Mouse (Mus musculus) adrenal gland (tissue): ENCODE data around the gene Dll3.

Source experiments
- intact Hi-C: fragments of 180-260 bp; cut with DNase I; formaldehyde crosslinking; loops from one replicate; pipeline ENCODE4 v1.15.1; 2025
- long read RNA-seq, 2 experiments: library from polyadenylated mRNA; unstranded; transcript quantifications; one replicate each; pipeline ENCODE4 v2.0.0; 2020; ENCODE audit warnings: borderline replicate concordance in 1 of 2; ENCODE audit not compliant: insufficient replicate concordance in 1 of 2

The Dll3 gene
- long read RNA-seq, experiment 1 = 0 reads
- long read RNA-seq, experiment 2, partial matches to known transcripts = 0 of 1 reads
- long read RNA-seq, experiment 2, other reads (novel, unspliced or antisense) = 0 of 1 reads

- intact Hi-C loops = loop anchor here (5.0 kb wide), 1 partner anchor 90 kb away; no protein-coding TSS in a partner anchor
Observed at GRCm38 (mm10) chr7:28301616-28302433, at the start of gene Dll3. TSS of gene Dll3 (minus strand) at chr7:28302238.

GRCm38 (mm10) chr7:28351676-28352191 lies 49.7 kb upstream of the Dll3 start:
- intact Hi-C loops = no loop called here

GRCm38 (mm10) chr7:28350155-28350883 lies 48.3 kb upstream of the Dll3 start, which contains the start of gene Rps16:
TSS of gene Rps16 (plus strand) at chr7:28350652.
- intact Hi-C loops = no loop called here

- intact Hi-C loops = no loop called here
Observed at GRCm38 (mm10) chr7:28348601-28349000, 46.6 kb upstream of the Dll3 start.

GRCm38 (mm10) chr7:28347746-28348145 lies 45.7 kb upstream of the Dll3 start:
- intact Hi-C loops = no loop called here

GRCm38 (mm10) chr7:28344637-28345036 lies 42.6 kb upstream of the Dll3 start:
- intact Hi-C loops = no loop called here

- intact Hi-C loops = no loop called here
Observed at GRCm38 (mm10) chr7:28341381-28341780, 39.3 kb upstream of the Dll3 start.

- intact Hi-C loops = no loop called here
Observed at GRCm38 (mm10) chr7:28339213-28339917, 37.3 kb upstream of the Dll3 start.

GRCm38 (mm10) chr7:28338108-28338998 lies 36.3 kb upstream of the Dll3 start, which contains the start of gene Supt5:
TSS of gene Supt5 (minus strand) at chr7:28338746.
- intact Hi-C loops = no loop called here

GRCm38 (mm10) chr7:28335471-28335870 lies 33.4 kb upstream of the Dll3 start:
- intact Hi-C loops = no loop called here

- intact Hi-C loops = no loop called here
Observed at GRCm38 (mm10) chr7:28334534-28334933, 32.5 kb upstream of the Dll3 start.

GRCm38 (mm10) chr7:28328260-28328659 lies 26.2 kb upstream of the Dll3 start:
- intact Hi-C loops = no loop called here

- intact Hi-C loops = no loop called here
Observed at GRCm38 (mm10) chr7:28326457-28326856, 24.4 kb upstream of the Dll3 start.

- intact Hi-C loops = no loop called here
Observed at GRCm38 (mm10) chr7:28325293-28325692, 23.3 kb upstream of the Dll3 start.

GRCm38 (mm10) chr7:28321974-28322720 lies 20.1 kb upstream of the Dll3 start:
- intact Hi-C loops = no loop called here

GRCm38 (mm10) chr7:28318714-28319113 lies 16.7 kb upstream of the Dll3 start:
- intact Hi-C loops = no loop called here

GRCm38 (mm10) chr7:28318036-28318435 lies 16.0 kb upstream of the Dll3 start:
- intact Hi-C loops = no loop called here

- intact Hi-C loops = no loop called here
Observed at GRCm38 (mm10) chr7:28311926-28312543, 10.0 kb upstream of the Dll3 start, which contains the start of gene Timm50. TSS of gene Timm50 (minus strand) at chr7:28312072.
